Mouse (Mus musculus) WW6 (cell line): ENCODE measurements at regions not wholly inside any gene's neighbourhood (a gene's known extent, or its start where the extent isn't known, plus 50 kb on each side); places are given as distances from the start of the nearest gene placed in this dataset.
A peak's percentile ranks its signal among the peaks of the same experiment; 100 is the strongest.

Source experiments
- DNase-seq: peaks from one replicate; pipeline ENCODE4 v3.0.0-alpha.2; 2013; ENCODE audit warnings: low read depth, low spot score

GRCm38 (mm10) chr5:64605991-64606390 is 197.2 kb upstream of the Klf3 start:
- no peak for DNase-seq

- no peak for DNase-seq
Observed at GRCm38 (mm10) chr5:64609378-64610087, 193.7 kb upstream of the Klf3 start.

DNA sequence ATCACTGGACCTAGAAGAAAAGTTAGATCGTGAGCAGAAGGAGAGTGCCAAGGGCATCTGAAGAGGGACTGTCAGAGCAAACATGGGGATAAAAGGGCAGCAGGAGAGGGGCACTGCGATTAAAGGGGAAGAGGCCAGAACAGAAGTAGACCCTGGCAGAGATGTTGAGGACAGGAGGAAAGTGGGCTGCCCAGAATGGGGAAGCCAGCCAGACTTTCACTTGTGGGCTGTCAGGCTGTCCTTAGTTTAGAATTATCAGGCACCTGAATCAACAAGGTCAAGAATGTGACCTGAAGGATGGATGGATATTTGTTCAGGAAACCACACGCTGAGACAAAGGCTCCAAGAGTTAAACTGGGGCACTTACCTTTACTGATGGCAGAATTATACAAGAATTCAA is 193.0 kb upstream of the Klf3 start:
- no peak for DNase-seq

GRCm38 (mm10) chr5:64610562-64611405 is 192.4 kb upstream of the Klf3 start:
- DNase-seq = peak; percentile 47

- DNase-seq = no peak
Observed at GRCm38 (mm10) chr5:64612017-64612416, 191.2 kb upstream of the Klf3 start.

- no peak for DNase-seq
Observed at GRCm38 (mm10) chr5:64613696-64614095, 189.5 kb upstream of the Klf3 start.

DNA sequence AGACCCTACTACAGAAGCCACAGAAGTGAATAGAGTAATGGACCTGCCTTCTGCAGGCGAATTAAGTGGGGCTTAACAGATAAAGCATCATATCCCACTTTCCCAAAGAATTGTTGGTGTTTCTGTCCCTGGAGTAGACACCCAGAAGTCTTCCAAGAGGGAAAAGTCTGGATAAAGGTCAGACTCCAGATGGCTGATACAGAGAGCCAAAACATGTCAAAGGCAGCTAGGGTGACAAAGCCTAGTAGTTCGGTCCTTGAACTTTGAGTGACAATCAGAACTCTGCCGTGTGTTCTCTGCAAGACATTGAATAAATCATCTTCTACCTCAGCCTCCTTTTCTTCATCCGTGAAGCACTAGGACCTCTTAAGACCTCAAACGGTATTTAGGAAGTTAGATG is 185.1 kb upstream of the Klf3 start:
- DNase-seq = no peak

DNA sequence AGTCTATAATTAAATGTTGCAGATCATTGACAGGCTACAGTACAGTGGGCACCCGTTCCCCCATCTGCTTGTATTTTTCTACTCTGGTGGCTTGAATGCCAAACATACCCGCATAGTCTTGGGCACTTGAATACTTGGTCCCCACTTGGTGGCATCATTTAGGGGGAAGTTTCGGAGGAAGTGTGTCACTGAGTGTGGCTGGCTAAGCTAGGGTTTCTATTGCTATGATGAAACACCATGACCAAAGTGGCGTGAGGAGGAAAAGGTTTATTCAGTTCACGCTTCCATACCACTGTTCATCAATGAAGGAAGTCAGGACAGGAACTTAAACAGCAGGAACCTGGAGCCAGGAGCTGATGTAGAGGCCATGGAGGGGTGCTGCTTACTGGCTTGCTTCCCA is 183.4 kb upstream of the Klf3 start:
- no peak for DNase-seq

GRCm38 (mm10) chr5:64620726-64621125 is 182.5 kb upstream of the Klf3 start:
- DNase-seq = no peak

DNA sequence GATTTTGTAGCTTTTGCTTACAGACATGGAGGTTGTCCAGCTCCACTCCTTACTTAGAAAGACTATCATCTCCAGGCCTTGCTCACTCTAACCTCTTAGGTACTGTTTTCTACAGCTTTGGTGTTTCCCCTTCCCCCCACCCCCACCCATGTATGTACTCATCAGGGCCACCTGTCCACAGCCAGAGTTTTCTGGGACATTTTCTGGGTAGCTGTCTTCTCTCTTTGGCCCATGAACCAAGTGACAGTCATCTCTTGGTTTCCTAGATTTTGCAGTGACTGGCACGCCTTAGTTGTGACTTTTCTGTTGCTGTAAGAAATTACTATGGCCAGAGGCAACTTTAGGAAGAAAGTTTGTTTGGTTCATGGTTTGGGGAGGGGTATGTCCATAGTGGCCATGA is 181.8 kb upstream of the Klf3 start:
- DNase-seq = no peak

- DNase-seq = no peak
Observed at GRCm38 (mm10) chr5:64623653-64624052, 179.5 kb upstream of the Klf3 start.

DNA sequence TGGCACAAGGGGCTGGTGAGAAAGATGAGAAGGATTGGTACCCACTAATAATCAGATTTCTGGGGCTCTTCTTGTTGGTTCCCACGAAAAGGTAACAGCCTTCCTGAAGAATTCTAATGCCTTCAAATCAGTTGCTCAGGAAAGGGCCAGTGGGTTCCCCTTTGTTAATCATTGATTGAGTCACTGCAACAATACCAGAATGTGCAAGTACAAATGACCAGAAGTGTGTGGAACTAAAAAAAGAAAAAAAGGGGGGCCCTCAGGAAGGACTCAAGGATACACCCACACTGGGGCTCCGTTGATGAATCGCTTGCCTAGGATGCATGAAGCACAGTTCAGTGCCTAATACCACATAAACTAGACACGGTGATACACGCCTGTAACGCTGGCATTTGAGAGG is 179.0 kb upstream of the Klf3 start:
- DNase-seq = no peak

DNA sequence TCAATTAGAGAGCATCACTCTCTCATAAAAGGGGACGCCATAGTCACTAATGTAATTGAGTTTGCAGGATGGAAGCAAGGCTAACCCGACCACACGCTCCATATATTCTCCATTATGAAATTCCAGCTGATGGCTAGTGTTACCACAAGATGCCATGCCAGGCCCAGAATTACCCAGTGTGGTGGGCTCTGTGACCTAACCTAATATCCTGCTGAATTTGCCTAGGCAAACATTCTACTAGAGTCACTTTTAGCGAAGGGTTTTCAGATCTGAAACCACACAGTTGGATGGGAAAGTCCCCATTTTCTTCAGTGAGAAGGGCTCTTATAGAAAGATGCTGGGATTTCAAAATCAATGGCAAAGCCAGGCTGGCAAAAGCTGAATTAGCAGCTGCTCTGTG is 177.8 kb upstream of the Klf3 start:
- DNase-seq = no peak

DNA sequence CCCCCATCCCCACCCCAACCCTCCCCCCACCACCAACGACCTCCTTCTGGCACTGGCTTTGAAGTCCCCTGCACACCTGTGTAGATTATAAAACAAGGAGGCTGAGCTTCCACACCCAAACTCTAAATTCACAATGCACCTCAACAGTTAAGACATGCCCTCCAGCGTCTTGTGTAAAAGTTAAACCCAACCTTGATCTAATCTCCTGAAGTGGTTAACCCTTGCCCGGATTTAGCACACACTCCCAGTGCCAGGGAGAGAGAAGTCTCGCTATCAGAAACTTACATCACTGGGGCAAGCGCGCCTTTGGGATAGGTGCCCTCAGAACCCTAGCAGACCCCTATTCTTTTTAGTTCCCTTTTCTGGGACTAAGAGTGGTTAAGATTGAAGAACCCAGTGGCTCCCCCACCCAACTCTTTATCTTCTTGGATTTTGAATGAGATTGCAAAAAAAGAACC is 177.3 kb upstream of the Klf3 start:
- DNase-seq = no peak

DNA sequence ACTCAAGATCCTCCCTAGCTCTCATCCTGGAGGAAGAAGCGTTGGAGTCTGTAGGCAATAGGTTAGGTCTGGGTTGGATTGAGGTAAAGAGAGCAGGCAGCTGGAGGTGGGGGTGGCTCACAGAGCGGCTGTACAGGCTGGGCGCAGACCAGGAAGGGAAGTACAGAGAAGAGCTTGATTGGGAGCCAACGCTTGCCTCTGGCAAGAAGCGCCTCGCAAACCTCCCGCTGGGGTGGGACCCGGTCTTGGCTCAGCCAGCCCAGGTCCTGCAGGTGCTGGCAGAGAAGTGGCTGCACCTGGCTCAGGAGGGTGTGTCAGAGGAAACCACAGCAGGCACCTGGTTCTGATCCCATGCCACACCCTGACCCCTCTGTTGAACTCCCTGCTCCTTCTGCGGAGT is 176.8 kb upstream of the Klf3 start:
- DNase-seq = peak; percentile 14

- no peak for DNase-seq
Observed at GRCm38 (mm10) chr5:64630582-64630981, 172.6 kb upstream of the Klf3 start.

- no peak for DNase-seq
Observed at GRCm38 (mm10) chr5:64632171-64632570, 171.0 kb upstream of the Klf3 start.

GRCm38 (mm10) chr5:64634008-64634407 is 169.2 kb upstream of the Klf3 start:
- DNase-seq = no peak

- no peak for DNase-seq
Observed at GRCm38 (mm10) chr5:64634721-64635120, 168.5 kb upstream of the Klf3 start.

DNA sequence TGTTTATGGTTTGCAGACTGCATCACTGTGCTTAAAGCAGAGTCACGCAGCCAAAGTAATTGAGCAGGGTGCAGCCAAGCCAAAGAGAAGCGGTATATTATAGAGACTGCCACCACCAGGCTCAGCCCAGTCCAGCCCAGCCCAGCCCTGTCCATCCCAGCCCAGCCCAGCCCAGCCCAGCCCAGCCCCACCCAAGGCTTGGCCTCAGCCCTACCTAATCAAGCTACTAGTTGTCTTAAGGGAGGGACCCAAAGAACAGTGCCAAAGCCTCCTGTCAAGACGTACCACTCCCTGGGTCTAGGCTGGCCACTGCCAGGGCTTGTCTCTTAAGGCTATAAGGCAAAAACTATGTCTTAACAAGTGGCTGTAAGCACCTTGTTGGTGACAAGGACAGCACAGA is 166.9 kb upstream of the Klf3 start:
- DNase-seq = no peak

GRCm38 (mm10) chr5:64643584-64643983 is 159.6 kb upstream of the Klf3 start:
- no peak for DNase-seq

GRCm38 (mm10) chr5:64647417-64648125 is 155.6 kb upstream of the Klf3 start:
- peak; percentile 52 for DNase-seq
